8 mouse cellular contexts compared by ENCODE assay signal in the genomic region with DNA sequence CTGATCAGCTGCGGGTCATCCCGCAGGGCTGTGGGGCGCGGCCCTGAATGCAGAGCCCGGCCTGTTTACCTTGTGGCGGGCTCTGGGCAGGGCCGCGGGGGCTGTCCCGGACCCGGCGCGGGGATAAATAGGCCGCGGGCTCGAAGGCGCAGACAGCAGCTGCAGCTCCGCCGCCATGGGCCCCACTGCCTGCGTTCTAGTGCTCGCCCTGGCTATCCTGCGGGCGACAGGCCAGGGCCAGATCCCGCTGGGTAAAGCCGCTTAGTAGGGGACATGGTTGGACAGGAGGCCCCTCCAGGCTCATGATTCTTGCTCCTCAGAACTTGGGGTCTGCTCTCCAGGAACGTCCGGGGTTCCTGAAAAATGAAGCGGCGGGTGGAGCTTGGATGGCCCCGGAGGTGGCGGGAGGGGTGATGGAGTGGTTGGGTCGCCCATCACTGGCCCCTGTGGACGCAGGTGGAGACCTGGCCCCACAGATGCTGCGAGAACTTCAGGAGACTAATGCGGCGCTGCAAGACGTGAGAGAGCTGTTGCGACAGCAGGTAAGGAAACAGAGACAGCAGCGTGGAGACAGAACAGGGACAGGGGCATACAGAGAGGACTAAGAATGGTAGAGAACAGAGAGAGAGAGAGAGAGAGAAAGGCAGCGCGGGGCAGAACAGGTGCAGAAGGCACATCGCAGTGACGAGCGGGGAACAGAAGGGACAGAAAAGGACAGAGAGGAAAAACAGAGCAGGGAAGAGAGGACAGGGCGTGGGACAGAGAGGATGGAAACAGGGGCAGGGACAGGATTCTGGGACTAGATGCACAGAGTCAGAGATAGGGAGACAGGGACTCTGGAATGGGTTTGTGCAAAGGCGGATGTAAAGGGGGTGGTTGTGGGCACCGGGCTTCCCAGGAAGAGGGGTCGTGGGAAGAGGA. TPM values are rescaled to one million over a fixed set of nuclear protein-coding genes. Genes with fewer than 3 reads are reported as not detected.
DNase-seq lines count a peak whose midpoint lies in the region; ATAC-seq lines count a peak whose summit lies in the region.

A gene (plus strand): TSS at position 162 of the 921 bp plus-strand sequence.

- H3K9ac ChIP-seq in limb, embryonic 13.5 days: peak within 1 kb of the TSS; percentile 46
- H3K9ac ChIP-seq in stomach, embryonic 16.5 days (ENCODE audit: low read length): peak within 1 kb of the TSS; percentile 37

- no peak; the same call in 1 of the 2 replicates for ATAC-seq in limb, embryonic 13.5 days (ENCODE audit: low FRiP score, low read depth)
- ATAC-seq in stomach, embryonic 16.5 days (ENCODE audit: insufficient read depth, low FRiP score): no peak
- ATAC-seq in inflammation-experienced regulatory T-cells, adult 6 months: no peak

- no peaks in the 10 kb centered on the region for H3K36me3 ChIP-seq in limb, embryonic 13.5 days
- H3K36me3 ChIP-seq in stomach, embryonic 16.5 days (ENCODE audit: control insufficient read depth, insufficient read depth, low read length): no peaks in the 10 kb centered on the region

- DNase-seq in cerebellum, adult 11 months: peak; percentile 49
- no peak for DNase-seq in cerebellum, postnatal 4 days (ENCODE audit: low spot score in 2 of 2)
- peak; percentile 56 for DNase-seq in retina, postnatal 1 day
- DNase-seq in retina, embryonic 14.5 days (ENCODE audit: low spot score): no peak
- DNase-seq in lung, adult 18-20 months: no peak

- H3K27ac ChIP-seq in limb, embryonic 13.5 days: peak within 1 kb of the TSS; percentile 35; the same call in 1 of the 2 replicates
- no peak within 1 kb of the TSS for H3K27ac ChIP-seq in stomach, embryonic 16.5 days (ENCODE audit: low read length)

- H3K9me3 ChIP-seq in limb, embryonic 13.5 days: no peaks in the 10 kb centered on the region
- no peaks in the 10 kb centered on the region for H3K9me3 ChIP-seq in stomach, embryonic 16.5 days (replicated peaks; ENCODE audit: control insufficient read depth, low read length)

- H3K27me3 ChIP-seq in limb, embryonic 13.5 days: peaks cover 74% of the 10 kb centered on the region
- H3K27me3 ChIP-seq in stomach, embryonic 16.5 days (ENCODE audit: control insufficient read depth, insufficient read depth, low read length): peaks cover 67% of the 10 kb centered on the region

- H3K4me3 ChIP-seq in limb, embryonic 13.5 days: peak within 1 kb of the TSS; percentile 45
- peak within 1 kb of the TSS; percentile 45 for H3K4me3 ChIP-seq in stomach, embryonic 16.5 days (replicated peaks; ENCODE audit: low read length)

- H3K4me1 ChIP-seq in limb, embryonic 13.5 days: peaks cover 55% of the 10 kb centered on the region
- H3K4me1 ChIP-seq in stomach, embryonic 16.5 days (ENCODE audit: control insufficient read depth, insufficient read depth, low read length): peaks cover 29% of the 10 kb centered on the region

- peak within 1 kb of the TSS; percentile 64 for H3K4me2 ChIP-seq in limb, embryonic 13.5 days (replicated peaks)
- H3K4me2 ChIP-seq in stomach, embryonic 16.5 days (ENCODE audit: low read depth, low read length): peak within 1 kb of the TSS; percentile 69

- 3% methylated on average over 47 of the region's 47 CpGs for WGBS in limb, embryonic 13.5 days
- 3% methylated on average over 47 of the region's 47 CpGs for WGBS in stomach, embryonic 16.5 days

RNA-seq across cellular contexts. Expression of the gene that starts here (rescaled TPM):
- polyA plus RNA-seq in limb, embryonic 13.5 days (2015; fragmentation: Nextera tagmentation; extraction: Ambion mirVana): 26.4 and 40.8 TPM in 2 replicates
- 0.15 and 0.25 TPM in 2 replicates for polyA plus RNA-seq in stomach, embryonic 16.5 days (2015; fragmentation: Nextera tagmentation; extraction: Ambion mirVana)
- polyA plus RNA-seq in inflammation-experienced regulatory T-cells, adult 6 months (2017; shearing (Covaris generic)): under 1 TPM in 2 of 3 experiments, not detected in 1; 0.24 to 0.40 TPM

Comparison
In these comparisons a context has a peak if more than half of its experiments do, and no peak if none do; other contexts are left out.
1. RNA of the gene that starts here (polyA plus RNA-seq): 26.4 to 40.8 TPM in limb, embryonic 13.5 days; 0.15 to 0.25 TPM in stomach, embryonic 16.5 days and 0.24 to 0.40 TPM in inflammation-experienced regulatory T-cells, adult 6 months; every median in the first group is over 10 times any median in the second.
2. DNase-seq: peak in cerebellum, adult 11 months (single experiment) and retina, postnatal 1 day (single experiment); none in cerebellum, postnatal 4 days (0 of 2), retina, embryonic 14.5 days (single experiment) and lung, adult 18-20 months (0 of 2).